Mouse (Mus musculus) kidney, adult 11 months (tissue): ENCODE results near the gene Ldha.
"Not testable (repeated sequence)": the region's sequence is repeated elsewhere in the genome, so short reads cannot be mapped to it uniquely, and the experiment has no call there.

ENCODE experiments used
- DNase-seq: peaks from one replicate; pipeline ENCODE4 v3.0.0; 2022

Ldha gene

DNA sequence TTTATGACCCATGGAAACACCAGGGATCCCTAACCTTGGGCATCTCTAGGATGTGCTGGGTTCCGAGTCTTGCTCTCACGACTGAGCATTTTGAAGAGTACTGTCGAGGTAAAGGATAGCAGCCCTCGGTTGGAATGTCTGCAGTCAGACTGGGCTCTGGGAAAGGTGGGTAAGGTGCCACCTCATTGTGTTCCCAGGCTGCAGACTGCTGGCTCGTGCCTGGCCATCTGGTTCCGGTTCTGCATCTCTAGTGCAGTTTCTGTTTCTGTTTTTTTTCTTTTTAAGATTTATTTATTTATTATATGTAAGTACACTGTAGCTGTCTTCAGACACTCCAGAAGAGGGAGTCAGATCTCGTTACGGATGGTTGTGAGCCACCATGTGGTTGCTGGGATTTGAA lies 40.7 kb downstream of the Ldha start:
- DNase-seq: not testable (repeated sequence)

DNA sequence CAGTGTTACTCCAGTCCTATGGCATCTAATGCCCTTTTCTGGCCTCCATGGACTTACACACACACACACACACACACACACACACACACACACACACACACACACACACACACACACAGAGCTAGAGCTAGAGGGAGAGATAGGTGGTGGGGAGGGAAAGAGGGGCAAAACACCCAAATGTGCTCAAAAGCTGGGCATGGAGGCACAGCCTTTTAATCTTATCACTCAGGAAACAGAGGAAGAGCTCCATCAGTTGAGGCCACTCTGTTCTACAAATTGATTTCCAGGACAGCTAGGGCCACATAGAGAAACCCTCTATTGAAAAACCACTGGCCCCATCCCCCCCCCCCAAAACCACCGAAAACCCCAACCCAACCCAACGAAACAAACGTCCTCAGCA lies 42.0 kb downstream of the Ldha start:
- DNase-seq: no peak

DNA sequence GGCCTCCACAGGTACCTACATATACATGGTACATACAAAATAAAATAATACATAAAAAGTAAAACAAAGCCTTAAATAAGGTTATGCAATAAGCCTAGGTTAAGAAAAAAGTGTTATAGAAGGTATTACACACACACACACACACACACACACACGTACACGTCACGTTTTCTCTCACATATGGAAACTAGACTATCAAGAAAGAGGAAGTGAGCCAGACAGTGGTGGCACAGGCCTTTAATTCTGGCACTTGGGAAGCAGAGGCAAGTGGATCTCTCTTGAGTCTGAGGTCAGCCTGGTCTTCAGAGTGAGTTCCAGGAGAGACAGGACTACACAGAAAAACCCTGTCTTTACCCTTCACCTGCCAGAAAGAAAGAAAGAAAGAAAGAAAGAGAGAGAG lies 54.2 kb downstream of the Ldha start:
- no peak for DNase-seq

DNA sequence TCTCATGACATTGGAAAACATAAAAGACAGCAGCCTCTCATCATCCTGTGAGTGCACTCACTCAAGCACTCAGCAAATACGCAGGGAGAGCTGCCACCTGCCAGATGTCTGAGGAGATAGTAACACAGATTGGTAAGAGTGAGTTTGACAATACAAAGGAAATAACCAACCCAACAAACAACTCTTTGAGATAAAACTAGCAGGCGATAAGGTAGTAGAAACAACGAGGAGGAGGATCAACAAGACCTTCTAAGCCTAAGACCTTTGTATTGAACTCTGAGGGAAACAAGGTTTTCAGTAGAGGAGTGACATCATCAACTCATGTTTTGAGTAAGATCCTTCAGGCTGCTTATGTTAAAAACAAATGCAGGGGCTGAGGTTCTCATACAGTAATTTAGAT lies 58.1 kb downstream of the Ldha start:
- DNase-seq: no peak
